Mouse (Mus musculus): ENCODE data around the gene Aars. TPM values are rescaled to one million over a fixed set of nuclear protein-coding genes. Genes with fewer than 3 reads are reported as not detected.
"Not testable (repeated sequence)": the region's sequence is repeated elsewhere in the genome, so short reads cannot be mapped to it uniquely, and the experiment has no call there.

Aars gene
- polyA plus RNA-seq, 1 experiment from 2014 or later, result 46.8 TPM

- no peak overlapping the region for H3K27ac ChIP-seq (replicated peaks)
- ATAC-seq (ENCODE audit: insufficient number of reproducible peaks, low FRiP score, low TSS enrichment, low read depth), result no peak
- no peaks in the 10 kb centered on the region for H3K36me3 ChIP-seq
- H3K4me1 ChIP-seq, result no peaks in the 10 kb centered on the region
- no peaks in the 10 kb centered on the region for H3K27me3 ChIP-seq
- H3K9ac ChIP-seq, result no peak overlapping the region
- no peak overlapping the region for H3K4me2 ChIP-seq (replicated peaks)
- H3K4me3 ChIP-seq (replicated peaks), result no peak overlapping the region
- H3K9me3 ChIP-seq (replicated peaks), result no peaks in the 10 kb centered on the region
- 61% methylated on average over 5 of the region's 5 CpGs for whole genome bisulfite sequencing
These were observed 46.5 kb downstream of the Aars start for GRCm38 (mm10) chr8:111079461-111079860.

DNA sequence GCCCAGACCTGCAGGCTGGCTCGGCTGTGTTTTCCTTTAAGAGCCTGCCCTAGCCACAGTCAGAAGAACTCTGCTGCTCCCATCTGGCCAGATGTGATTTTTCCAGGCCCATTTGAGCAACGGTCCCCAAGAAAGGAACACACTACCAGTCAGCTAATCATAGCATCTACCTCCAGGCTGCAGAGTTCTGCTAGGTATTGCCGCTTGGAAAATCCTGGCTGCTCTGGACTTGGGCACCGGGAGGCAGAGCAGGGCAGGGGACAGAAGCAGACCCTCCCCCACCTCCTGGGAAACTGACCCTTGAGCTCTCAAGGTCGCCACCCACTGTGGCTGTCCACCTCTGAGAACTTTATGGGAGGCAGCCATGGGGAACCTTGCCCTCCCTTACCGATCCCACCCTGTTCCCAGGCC is 46.9 kb downstream of the Aars start:
- no peaks in the 10 kb centered on the region for H3K36me3 ChIP-seq
- no peaks in the 10 kb centered on the region for H3K4me1 ChIP-seq
- H3K4me3 ChIP-seq (replicated peaks), result no peak overlapping the region
- no peak overlapping the region for H3K4me2 ChIP-seq (replicated peaks)
- no peak overlapping the region for H3K27ac ChIP-seq (replicated peaks)
- WGBS, result 27% methylated on average over 6 of the region's 6 CpGs
- no peak for ATAC-seq (ENCODE audit: insufficient number of reproducible peaks, low FRiP score, low TSS enrichment, low read depth)
- H3K27me3 ChIP-seq, result no peaks in the 10 kb centered on the region
- no peaks in the 10 kb centered on the region for H3K9me3 ChIP-seq (replicated peaks)
- no peak overlapping the region for H3K9ac ChIP-seq

DNA sequence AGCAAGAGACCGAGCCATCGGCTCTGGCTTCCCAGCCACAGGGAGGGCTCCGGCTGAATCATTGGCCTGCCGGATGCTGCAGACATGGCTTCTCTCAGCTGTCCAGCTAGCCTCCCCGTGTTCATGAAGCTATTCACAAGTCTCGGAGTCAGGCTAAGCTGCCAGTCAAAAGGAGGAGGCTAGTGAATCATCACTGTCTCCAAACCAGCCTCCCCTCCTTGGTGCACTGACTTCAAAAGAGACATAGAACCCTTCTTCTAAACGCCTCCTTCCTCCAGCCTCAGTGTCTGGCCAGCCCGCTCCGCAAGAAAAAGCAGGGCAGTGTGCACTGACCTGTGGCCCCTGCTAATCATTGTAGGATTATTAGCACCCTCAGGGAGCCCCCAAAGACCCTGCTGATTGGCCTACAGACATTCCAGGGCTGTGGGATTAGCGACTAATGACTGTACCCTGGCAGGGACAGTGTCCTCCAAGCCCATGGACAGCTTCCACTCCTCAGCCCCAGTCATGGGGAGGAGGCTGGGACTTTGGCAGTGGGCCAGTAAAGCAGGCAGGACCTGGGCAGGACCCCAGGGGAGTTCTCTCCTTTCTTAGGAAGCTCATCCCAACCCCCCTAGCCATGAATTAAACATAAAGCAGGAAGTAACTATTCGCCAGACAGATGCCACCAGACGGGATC is 48.8 kb downstream of the Aars start:
- Histone ChIP-seq H3K4me3 (replicated peaks) (no peak overlapping the region), H3K27ac (replicated peaks) (no peak overlapping the region), H3K9ac (no peak overlapping the region), H3K4me1 (no peaks in the 10 kb centered on the region), H3K36me3 (no peaks in the 10 kb centered on the region), H3K27me3 (no peaks in the 10 kb centered on the region), H3K9me3 (replicated peaks) (no peaks in the 10 kb centered on the region), H3K4me2 (replicated peaks) (no peak overlapping the region)
- ATAC-seq (ENCODE audit: insufficient number of reproducible peaks, low FRiP score, low TSS enrichment, low read depth), result no peak
- WGBS, result 43% methylated on average over 12 of the region's 12 CpGs

GRCm38 (mm10) chr8:111083936-111084335 is 51.0 kb downstream of the Aars start:
- ATAC-seq (ENCODE audit: insufficient number of reproducible peaks, low FRiP score, low TSS enrichment, low read depth); H3K27ac ChIP-seq (replicated peaks); H3K27me3 ChIP-seq; H3K4me1 ChIP-seq; H3K4me3 ChIP-seq (replicated peaks); H3K9me3 ChIP-seq (replicated peaks); H3K4me2 ChIP-seq (replicated peaks); H3K36me3 ChIP-seq; H3K9ac ChIP-seq: not testable (repeated sequence)
- WGBS, result 88% methylated on average over 5 of the region's 5 CpGs

DNA sequence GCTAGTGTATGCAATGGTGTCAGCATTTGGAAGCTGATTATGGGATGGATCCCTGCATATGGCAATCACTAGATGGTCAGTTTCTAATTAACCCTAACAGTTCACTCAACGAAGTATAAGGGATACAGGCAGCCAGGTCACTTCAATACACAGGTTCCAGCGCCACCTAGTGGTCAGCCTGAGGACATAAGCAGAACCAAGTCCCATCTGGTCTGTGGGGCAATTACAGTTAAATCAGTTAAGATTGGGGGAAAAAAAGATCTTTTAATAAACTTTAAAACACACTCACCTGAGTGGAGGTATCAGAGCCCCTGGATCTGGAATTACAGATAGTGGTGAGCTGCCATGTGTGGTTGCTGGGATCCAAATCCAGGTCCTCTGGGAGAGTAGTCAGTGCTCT is 57.2 kb downstream of the Aars start:
- no peak overlapping the region for H3K4me2 ChIP-seq (replicated peaks)
- H3K4me3 ChIP-seq (replicated peaks), result no peak overlapping the region
- no peak for ATAC-seq (ENCODE audit: insufficient number of reproducible peaks, low FRiP score, low TSS enrichment, low read depth)
- no peaks in the 10 kb centered on the region for H3K36me3 ChIP-seq
- no peak overlapping the region for H3K9ac ChIP-seq
- H3K27me3 ChIP-seq, result no peaks in the 10 kb centered on the region
- 2% methylated on average over 2 of the region's 2 CpGs for WGBS
- no peak overlapping the region for H3K27ac ChIP-seq (replicated peaks)
- peaks cover 5% of the 10 kb centered on the region; the same call in 1 of the 2 replicates for H3K4me1 ChIP-seq
- H3K9me3 ChIP-seq (replicated peaks), result no peaks in the 10 kb centered on the region

- WGBS, result 81% methylated on average over 7 of the region's 7 CpGs
- Histone ChIP-seq H3K9ac (no peak overlapping the region), H3K27me3 (no peaks in the 10 kb centered on the region), H3K4me3 (replicated peaks) (no peak overlapping the region), H3K4me2 (replicated peaks) (no peak overlapping the region), H3K4me1 (peaks cover 13% of the 10 kb centered on the region), H3K27ac (replicated peaks) (no peak overlapping the region), H3K9me3 (replicated peaks) (no peaks in the 10 kb centered on the region), H3K36me3 (no peaks in the 10 kb centered on the region)
- no peak for ATAC-seq (ENCODE audit: insufficient number of reproducible peaks, low FRiP score, low TSS enrichment, low read depth)
These were observed 58.8 kb downstream of the Aars start for GRCm38 (mm10) chr8:111091706-111092105.

GRCm38 (mm10) chr8:111092326-111092725 is 59.4 kb downstream of the Aars start, which contains the start of gene Clec18a:
Gene Clec18a, minus strand, starts transcription at chr8:111092426.
- peaks cover 13% of the 10 kb centered on the region for H3K4me1 ChIP-seq
- WGBS, result 91% methylated on average over 6 of the region's 6 CpGs
- not testable (repeated sequence) for H3K9me3 ChIP-seq (replicated peaks); H3K4me2 ChIP-seq (replicated peaks); H3K9ac ChIP-seq; H3K4me3 ChIP-seq (replicated peaks); H3K36me3 ChIP-seq; H3K27me3 ChIP-seq; ATAC-seq (ENCODE audit: insufficient number of reproducible peaks, low FRiP score, low TSS enrichment, low read depth); H3K27ac ChIP-seq (replicated peaks)

GRCm38 (mm10) chr8:111093865-111094718 is 61.1 kb downstream of the Aars start, which contains the start of gene Pdpr:
Gene Pdpr, plus strand, starts transcription at chr8:111094630.
- peak within 1 kb of the TSS; percentile 82 for H3K4me2 ChIP-seq (replicated peaks)
- peak within 1 kb of the TSS; percentile 65 for H3K4me3 ChIP-seq (replicated peaks)
- H3K27me3 ChIP-seq, result no peaks in the 10 kb centered on the region
- H3K27ac ChIP-seq (replicated peaks), result peak within 1 kb of the TSS; percentile 58; the same call in 1 of the 2 replicates
- no peaks in the 10 kb centered on the region for H3K9me3 ChIP-seq (replicated peaks)
- no peaks in the 10 kb centered on the region for H3K36me3 ChIP-seq
- peak within 1 kb of the TSS; percentile 48 for H3K9ac ChIP-seq
- WGBS, result 5% methylated on average over 69 of the region's 72 CpGs
- ATAC-seq (ENCODE audit: insufficient number of reproducible peaks, low FRiP score, low TSS enrichment, low read depth), result peak; percentile 94
- H3K4me1 ChIP-seq, result peaks cover 13% of the 10 kb centered on the region

- H3K27ac ChIP-seq (replicated peaks); ATAC-seq (ENCODE audit: insufficient number of reproducible peaks, low FRiP score, low TSS enrichment, low read depth); H3K36me3 ChIP-seq; H3K27me3 ChIP-seq; H3K9me3 ChIP-seq (replicated peaks): not testable (repeated sequence)
- peak overlapping the region; percentile 48 for H3K9ac ChIP-seq
- WGBS, result under 1% methylated on average over 64 of the region's 69 CpGs
- H3K4me2 ChIP-seq (replicated peaks), result peak overlapping the region; percentile 77
- peaks cover 13% of the 10 kb centered on the region for H3K4me1 ChIP-seq
- peak overlapping the region; percentile 65 for H3K4me3 ChIP-seq (replicated peaks)
These were observed 61.9 kb downstream of the Aars start for GRCm38 (mm10) chr8:111094719-111095302.

Data from embryonic facial prominence, embryonic 15.5 days (tissue).